In genomic region chr4:83524456-83524842, GRCm38 (mm10) we compare ENCODE assay signal across 7 mouse cellular contexts. TPM values are rescaled to one million over a fixed set of nuclear protein-coding genes. Genes with fewer than 3 reads are reported as not detected.
DNase-seq lines count a peak whose midpoint lies in the region; ATAC-seq and TF ChIP-seq lines count a peak whose summit lies in the region.

No protein-coding gene starts in this region.

- H3K4me3 ChIP-seq in lung, embryonic 16.5 days (ENCODE audit: low read length), result peak overlapping the region; percentile 79
- H3K4me3 ChIP-seq in embryonic fibroblast, embryonic 13.5 days (ENCODE audit: insufficient read depth, low read length), result peak overlapping the region; percentile 70
- H3K4me3 ChIP-seq in limb, embryonic 12.5 days (replicated peaks), result peak overlapping the region; percentile 72
- H3K4me3 ChIP-seq in small intestine, adult 2 months (ENCODE audit: low read depth, low read length), result peak overlapping the region; percentile 97

- no peaks in the 10 kb centered on the region for H3K9me3 ChIP-seq in lung, embryonic 16.5 days (ENCODE audit: control insufficient read depth, low read length)
- H3K9me3 ChIP-seq in limb, embryonic 12.5 days, result no peaks in the 10 kb centered on the region

- peak overlapping the region; percentile 61 for H3K4me2 ChIP-seq in lung, embryonic 16.5 days (ENCODE audit: low read depth, low read length)
- peak overlapping the region; percentile 82 for H3K4me2 ChIP-seq in limb, embryonic 12.5 days

- TF ChIP-seq CTCF in embryonic fibroblast, embryonic 13.5 days (IDR thresholded peaks at IDR 0.05; ENCODE audit: borderline replicate concordance, insufficient read depth, low read length), result no peak
- no peak for TF ChIP-seq CTCF in small intestine, adult 2 months (IDR thresholded peaks at IDR 0.05; ENCODE audit: extremely low read depth, insufficient read length, insufficient replicate concordance, low read depth, low read length)

- peak overlapping the region; percentile 90; the same call in 1 of the 2 replicates for H3K27ac ChIP-seq in lung, embryonic 16.5 days (ENCODE audit: low read length)
- 0 out of 2 replicates have a peak overlapping the region, but pooled peaks have one; percentile 22 for H3K27ac ChIP-seq in embryonic fibroblast, embryonic 13.5 days (ENCODE audit: insufficient read depth, low read length)
- H3K27ac ChIP-seq in limb, embryonic 12.5 days, result peak overlapping the region; percentile 97
- H3K27ac ChIP-seq in small intestine, adult 2 months (ENCODE audit: insufficient read depth, low read depth, low read length), result no peak overlapping the region

- H3K9ac ChIP-seq in lung, embryonic 16.5 days (ENCODE audit: low read length), result peak overlapping the region; percentile 89
- H3K9ac ChIP-seq in limb, embryonic 12.5 days (replicated peaks), result peak overlapping the region; percentile 73

- H3K36me3 ChIP-seq in lung, embryonic 16.5 days (ENCODE audit: control insufficient read depth, insufficient read depth, low read length), result no peaks in the 10 kb centered on the region
- no peaks in the 10 kb centered on the region for H3K36me3 ChIP-seq in limb, embryonic 12.5 days
- H3K36me3 ChIP-seq in small intestine, adult 2 months (ENCODE audit: control insufficient read depth, insufficient read depth, low read length), result no peaks in the 10 kb centered on the region

- H3K27me3 ChIP-seq in lung, embryonic 16.5 days (ENCODE audit: control insufficient read depth, insufficient read depth, low read depth, low read length), result no peaks in the 10 kb centered on the region
- H3K27me3 ChIP-seq in limb, embryonic 12.5 days, result no peaks in the 10 kb centered on the region
- no peaks in the 10 kb centered on the region for H3K27me3 ChIP-seq in small intestine, adult 2 months (ENCODE audit: control insufficient read depth, insufficient read depth, low read length)

- peak; percentile 14; the same call in 1 of the 2 replicates for TF ChIP-seq POLR2A in embryonic fibroblast, embryonic 13.5 days (IDR thresholded peaks at IDR 0.05; ENCODE audit: low read depth, low read length)
- no peak for TF ChIP-seq POLR2A in small intestine, adult 2 months (IDR thresholded peaks at IDR 0.05; ENCODE audit: low read depth, low read length)

- 11% methylated on average over 6 of the region's 6 CpGs for WGBS in lung, embryonic 16.5 days
- WGBS in limb, embryonic 12.5 days, result 10% methylated on average over 6 of the region's 6 CpGs
- 10% methylated on average over 6 of the region's 6 CpGs for WGBS in small intestine, adult 2 months

- ATAC-seq in lung, embryonic 16.5 days (ENCODE audit: low read depth), result no peak
- no peak for ATAC-seq in limb, embryonic 12.5 days (ENCODE audit: insufficient number of reproducible peaks, insufficient read depth, low FRiP score, low TSS enrichment, low read depth)
- no peak for ATAC-seq in inflammation-experienced regulatory T-cells, adult 6 months

- no peaks in the 10 kb centered on the region for H3K4me1 ChIP-seq in lung, embryonic 16.5 days (replicated peaks; ENCODE audit: control insufficient read depth, insufficient read depth, low read length)
- peaks cover 2% of the 10 kb centered on the region for H3K4me1 ChIP-seq in embryonic fibroblast, embryonic 13.5 days (ENCODE audit: control insufficient read depth, insufficient read depth, low read length)
- peaks cover 14% of the 10 kb centered on the region for H3K4me1 ChIP-seq in limb, embryonic 12.5 days (replicated peaks)
- H3K4me1 ChIP-seq in small intestine, adult 2 months (ENCODE audit: control insufficient read depth, insufficient read depth, insufficient read length, low read length), result no peaks in the 10 kb centered on the region

- no peak for DNase-seq in lung, postnatal 36 days
- DNase-seq in frontal cortex, postnatal 14 days (ENCODE audit: low spot score in 2 of 2), result no peak

RNA-seq across cellular contexts. Expression of gene Ccdc171, which starts 0.9 kb away (rescaled TPM):
- 3.4 and 4.5 TPM in 2 replicates for polyA plus RNA-seq in lung, embryonic 16.5 days (2015; fragmentation: Nextera tagmentation; extraction: Ambion mirVana)
- polyA plus RNA-seq in embryonic fibroblast, embryonic 13.5 days (2011; ENCODE audit: insufficient read length, low read depth, missing spikeins), result 2.4 TPM in 2 replicates
- polyA plus RNA-seq in limb, embryonic 12.5 days (2016; fragmentation: Nextera tagmentation; extraction: Ambion mirVana), result 5.4 and 6.4 TPM in 2 replicates
- polyA plus RNA-seq in small intestine, adult 2 months (2012; rRNA removed), result 0.22 and 0.27 TPM in 2 replicates
- polyA plus RNA-seq in inflammation-experienced regulatory T-cells, adult 6 months (2017; shearing (Covaris generic)), result 10 to 100 TPM in 2 of 3 experiments, 1 to 10 TPM in 1; 6.4 to 15.4 (median 14.2) TPM

RNA-seq across cellular contexts. Expression of gene Psip1, which starts 38.2 kb away (rescaled TPM):
- 87.5 and 97.7 TPM in 2 replicates for polyA plus RNA-seq in lung, embryonic 16.5 days (2015; fragmentation: Nextera tagmentation; extraction: Ambion mirVana)
- polyA plus RNA-seq in embryonic fibroblast, embryonic 13.5 days (2011; ENCODE audit: insufficient read length, low read depth, missing spikeins), result 110 and 180 TPM in 2 replicates
- polyA plus RNA-seq in limb, embryonic 12.5 days (2016; fragmentation: Nextera tagmentation; extraction: Ambion mirVana), result 292 and 306 TPM in 2 replicates
- 9.1 and 14.1 TPM in 2 replicates for polyA plus RNA-seq in small intestine, adult 2 months (2012; rRNA removed)
- polyA plus RNA-seq in inflammation-experienced regulatory T-cells, adult 6 months (2017; shearing (Covaris generic)), result 10 to 100 TPM; 64.5 to 71.5 (median 67.4) TPM
